Mouse (Mus musculus) heart, postnatal 10 days (tissue): Measurements from ENCODE around the gene Mrpl12. TPM values are rescaled to one million over a fixed set of nuclear protein-coding genes. Genes with fewer than 3 reads are reported as not detected.

ENCODE experiments used
- DNase-seq, 2 experiments: peaks; one replicate each; pipeline ENCODE4 v3.0.0; 2021
- intact Hi-C: fragments of 180-260 bp; cut with DNase I; formaldehyde crosslinking; loops from one replicate; pipeline ENCODE4 v1.15.1; 2025
- total RNA-seq, 2 experiments: library from RNA; stranded (reverse); gene quantifications; 2 replicates each; pipeline ENCODE4 v1.2.3; 2021

Mrpl12 gene
- total RNA-seq, 2 experiments from 2014 or later = 227 to 233 TPM

GRCm38 (mm10) chr11:120467736-120468092 lies 16.7 kb upstream of the Mrpl12 start:
- intact Hi-C loops = no loop called here
- no peak for DNase-seq

GRCm38 (mm10) chr11:120472052-120472451 lies 12.4 kb upstream of the Mrpl12 start:
- DNase-seq = no peak
- intact Hi-C loops = no loop called here

- intact Hi-C loops = no loop called here
- no peak for DNase-seq
These were observed 922 bp upstream of the Mrpl12 start for GRCm38 (mm10) chr11:120483448-120483934.

- intact Hi-C loops = loop anchor here (5.0 kb wide), 1 partner anchor 292 kb away; no protein-coding TSS in a partner anchor
- DNase-seq = no peak
These were observed 838 bp downstream of the Mrpl12 start for GRCm38 (mm10) chr11:120485251-120485650.

- intact Hi-C loops = loop anchor here (5.0 kb wide), 1 partner anchor 289 kb away; no protein-coding TSS in a partner anchor
- DNase-seq = no peak
These were observed 4.1 kb downstream of the Mrpl12 start for GRCm38 (mm10) chr11:120488516-120488915.

DNA sequence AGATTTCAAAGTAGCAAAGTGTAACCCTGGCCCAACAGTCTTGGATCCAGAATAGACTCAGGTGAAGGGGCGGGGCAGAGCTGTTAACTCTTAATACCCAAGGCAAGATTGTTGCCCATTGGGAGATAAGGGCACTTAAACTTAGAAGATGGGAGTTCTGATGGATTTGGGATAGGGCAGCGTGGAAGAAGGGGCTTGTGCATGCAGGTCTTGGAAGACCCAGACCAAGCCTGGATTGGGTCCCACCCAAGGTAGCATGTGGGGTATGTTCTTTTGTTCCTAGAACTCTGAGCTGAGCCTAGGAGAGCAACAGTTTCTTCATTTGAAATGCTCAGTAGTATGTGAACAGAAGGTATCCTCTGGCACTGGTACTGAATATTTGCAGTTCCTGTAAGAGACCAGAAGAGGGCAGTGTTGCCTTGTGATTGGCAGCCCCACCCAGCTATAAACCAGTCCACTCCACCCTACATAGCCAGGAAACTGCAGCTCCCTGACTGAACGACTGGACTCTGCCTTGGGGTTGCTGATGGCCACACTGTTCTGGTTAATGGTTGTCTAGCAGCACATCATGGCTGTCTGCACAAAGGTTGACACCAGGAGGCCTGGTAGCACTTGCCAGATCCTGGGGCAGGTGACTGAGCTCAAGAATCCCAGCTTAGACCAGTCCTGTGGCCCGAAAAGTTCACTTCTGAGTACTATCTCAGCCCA lies 4.8 kb downstream of the Mrpl12 start:
- intact Hi-C loops = loop anchor here (5.0 kb wide), 1 partner anchor 288 kb away; no protein-coding TSS in a partner anchor
- DNase-seq = peak; percentile 82 to 85

GRCm38 (mm10) chr11:120490291-120491046 lies 6.1 kb downstream of the Mrpl12 start:
- no peak for DNase-seq
- intact Hi-C loops = loop anchor here (5.0 kb wide), 1 partner anchor 122 kb away; no protein-coding TSS in a partner anchor

DNA sequence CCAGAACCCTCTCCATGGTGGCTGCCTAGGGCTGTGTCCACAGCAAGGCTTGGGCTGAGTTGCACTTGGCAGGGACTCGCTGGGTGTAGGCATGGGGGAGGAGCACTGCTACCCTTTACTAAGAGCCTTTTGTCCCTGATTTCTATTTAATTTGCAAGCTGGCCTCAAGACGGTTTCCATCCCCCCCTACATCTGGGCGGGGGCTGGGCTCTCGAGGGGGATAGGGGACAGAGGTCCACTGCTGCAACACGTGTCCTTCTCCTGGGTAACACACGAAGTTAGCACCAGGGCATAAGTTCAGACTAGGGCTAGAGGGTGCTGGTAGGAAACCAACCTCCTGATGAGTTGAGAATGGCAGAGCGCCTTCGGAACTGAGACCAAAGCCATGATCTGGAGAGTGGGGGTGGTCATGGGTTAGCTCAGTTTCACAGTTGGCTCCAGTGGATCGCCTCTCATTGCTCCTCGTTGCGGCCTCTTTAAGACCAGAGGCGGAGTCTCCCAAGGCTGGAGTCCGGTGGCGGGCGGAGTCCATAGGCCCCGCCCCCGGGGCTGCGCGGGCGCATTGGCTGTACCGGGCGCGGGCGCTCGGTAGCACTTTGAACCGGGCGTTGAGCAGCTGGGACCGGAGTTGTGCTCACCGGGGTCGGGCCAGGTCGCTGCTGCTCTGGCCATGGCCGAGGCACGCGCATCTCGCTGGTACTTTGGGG lies 7.1 kb downstream of the Mrpl12 start, which contains the start of gene Slc25a10:
Gene Slc25a10 (plus strand): TSS at position 524 of the 707 bp plus-strand sequence.
- intact Hi-C loops = loop anchor here (2.0 to 5.0 kb wide), 3 partner anchors 19 to 121 kb away; partner anchors contain the start of gene Mcrip1
- DNase-seq = peak; percentile 91 to 92

DNA sequence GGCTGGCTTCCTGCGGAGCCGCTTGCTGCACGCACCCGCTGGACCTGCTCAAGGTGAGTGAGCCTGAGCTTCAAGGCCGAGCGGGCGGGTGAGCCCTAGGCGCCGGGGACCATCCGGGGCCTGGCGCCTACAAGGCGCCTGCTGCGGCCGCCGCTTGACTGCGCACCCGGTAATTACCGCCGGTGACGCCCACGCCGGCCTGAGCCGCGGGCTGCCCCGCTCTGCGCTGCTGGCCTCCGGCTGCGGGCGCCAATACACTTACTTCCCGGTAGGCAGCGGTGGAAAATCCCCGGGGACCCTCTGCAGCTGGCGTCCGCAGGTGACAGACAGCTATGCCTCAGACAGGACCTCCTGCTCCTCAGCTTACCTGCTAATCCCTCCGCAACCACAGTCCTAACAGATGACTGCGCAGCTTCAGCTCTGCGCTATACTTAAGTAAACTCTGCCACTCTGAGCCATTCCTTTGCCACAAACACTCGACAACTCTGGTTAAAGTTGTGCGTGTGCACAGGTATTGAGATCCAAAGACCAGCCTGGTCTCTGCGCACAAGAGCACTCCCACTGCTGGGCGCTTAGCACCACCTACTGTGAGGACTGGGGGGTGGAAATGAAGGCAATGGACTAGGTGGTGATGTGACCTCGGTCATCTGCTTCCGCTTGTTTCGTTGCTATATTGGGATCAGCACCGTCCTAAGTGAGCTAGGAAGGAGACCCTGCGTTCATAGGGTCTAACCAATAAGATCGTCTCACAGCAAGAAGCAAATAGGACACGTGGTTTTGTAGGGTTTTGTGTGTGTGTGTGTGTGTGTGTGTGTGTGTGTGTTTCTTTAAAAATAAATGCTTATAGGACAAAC lies 7.8 kb downstream of the Mrpl12 start:
- peak; percentile 68 to 73 for DNase-seq
- intact Hi-C loops = loop anchor here (2.0 to 5.0 kb wide), 3 partner anchors 19 to 120 kb away; partner anchors contain the start of gene Mcrip1

- intact Hi-C loops = loop anchor here (2.0 to 5.0 kb wide), 3 partner anchors 18 to 119 kb away; partner anchors contain the start of gene Mcrip1
- no peak for DNase-seq
These were observed 8.4 kb downstream of the Mrpl12 start for GRCm38 (mm10) chr11:120492878-120493203.

DNA sequence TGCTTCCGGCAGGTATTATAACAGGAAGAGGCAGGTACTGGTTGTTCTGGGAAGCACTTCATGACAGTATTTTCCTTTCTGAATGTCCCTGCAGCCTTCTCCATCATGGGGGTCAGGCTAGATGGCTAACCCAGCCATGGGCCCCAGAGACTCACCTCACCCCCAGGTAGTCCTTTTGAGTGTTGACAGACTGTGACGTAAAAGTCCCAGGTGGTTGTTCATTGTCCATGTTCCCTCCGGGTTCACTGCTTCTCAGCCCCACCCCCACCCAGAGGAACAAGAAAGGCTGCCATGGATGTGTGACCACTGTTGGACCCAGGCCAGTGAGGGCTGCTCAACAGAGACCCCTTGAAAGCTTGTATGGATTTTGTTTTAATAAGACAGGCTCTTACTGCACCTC lies 8.9 kb downstream of the Mrpl12 start:
- intact Hi-C loops = loop anchor here (2.0 to 5.0 kb wide), 3 partner anchors 17 to 119 kb away; partner anchors contain the start of gene Mcrip1
- no peak for DNase-seq

GRCm38 (mm10) chr11:120493911-120494310 lies 9.5 kb downstream of the Mrpl12 start:
- intact Hi-C loops = loop anchor here (2.0 to 5.0 kb wide), 3 partner anchors 17 to 118 kb away; partner anchors contain the start of gene Mcrip1
- DNase-seq = no peak

GRCm38 (mm10) chr11:120497436-120497835 lies 13.0 kb downstream of the Mrpl12 start:
- intact Hi-C loops = no loop called here
- DNase-seq = no peak

- intact Hi-C loops = no loop called here
- DNase-seq = no peak
These were observed 13.8 kb downstream of the Mrpl12 start for GRCm38 (mm10) chr11:120498226-120498625.

- intact Hi-C loops = no loop called here
- DNase-seq = no peak
These were observed 14.5 kb downstream of the Mrpl12 start for GRCm38 (mm10) chr11:120498891-120499290.

DNA sequence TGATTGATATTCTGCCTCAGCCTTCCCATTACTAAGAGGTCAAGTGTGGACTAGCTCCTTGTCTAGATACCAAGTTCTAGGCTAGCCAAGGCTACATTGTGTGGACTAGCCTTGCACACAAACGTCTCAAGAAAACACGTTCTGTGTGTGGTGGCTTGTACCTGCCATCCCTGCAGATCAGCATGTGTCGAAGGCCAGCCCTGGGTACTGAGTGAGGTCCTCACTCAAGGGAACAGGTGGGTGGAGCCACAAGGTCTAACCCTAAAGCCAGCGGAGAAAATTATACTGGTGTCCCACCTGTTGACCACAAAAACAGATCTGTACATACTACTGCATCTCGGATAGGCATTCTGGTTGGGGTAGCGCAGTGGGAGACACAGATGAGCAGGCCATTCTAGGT lies 15.5 kb downstream of the Mrpl12 start:
- no peak for DNase-seq
- intact Hi-C loops = no loop called here

DNA sequence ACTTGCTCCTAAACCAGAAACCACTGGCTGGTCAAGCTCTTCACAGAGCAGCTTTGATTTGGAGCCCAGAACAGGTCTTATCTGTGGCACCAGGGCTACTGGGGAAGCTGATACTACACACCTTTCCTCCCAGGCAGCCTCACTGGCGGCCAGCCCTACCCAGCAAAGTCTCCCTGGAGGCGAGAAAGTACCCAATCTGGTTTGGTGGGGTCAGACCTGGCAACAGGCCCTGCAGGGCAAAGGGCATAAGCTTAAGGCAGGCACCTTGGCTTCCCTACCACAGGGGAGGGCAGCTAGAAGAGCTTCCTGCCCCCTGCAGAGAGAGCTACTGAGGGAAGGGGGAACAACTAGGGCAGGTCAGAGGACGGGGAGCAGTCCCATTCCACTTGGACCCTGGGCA lies 15.9 kb downstream of the Mrpl12 start:
- no peak for DNase-seq
- intact Hi-C loops = no loop called here

DNA sequence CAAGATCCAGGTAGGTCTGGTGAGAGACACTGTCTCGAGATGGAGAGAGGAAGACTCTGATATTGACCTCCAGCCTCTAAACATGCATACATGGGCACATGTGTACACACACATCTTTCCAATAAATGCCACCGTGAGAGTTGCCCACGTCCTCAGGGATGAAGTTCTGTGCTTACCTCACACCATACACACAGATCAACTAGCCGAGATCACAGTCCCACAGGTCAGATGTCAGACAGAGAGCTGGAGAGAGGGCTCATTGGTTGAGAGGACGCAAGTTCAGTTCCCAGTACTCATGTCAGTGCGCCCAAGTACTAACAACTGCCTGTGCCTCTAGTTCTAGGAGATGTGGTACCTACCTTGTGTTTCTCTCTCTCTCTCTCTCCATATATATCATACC lies 16.6 kb downstream of the Mrpl12 start:
- intact Hi-C loops = no loop called here
- DNase-seq = no peak

GRCm38 (mm10) chr11:120501701-120502100 lies 17.3 kb downstream of the Mrpl12 start:
- no peak for DNase-seq
- intact Hi-C loops = no loop called here

- no peak for DNase-seq
- intact Hi-C loops = no loop called here
These were observed 21.2 kb downstream of the Mrpl12 start for GRCm38 (mm10) chr11:120505661-120506060.
